Mouse (Mus musculus) cerebellum, adult 2 months (tissue): ENCODE data around the gene Azin2.

ENCODE experiments used
- CTCF ChIP-seq: fragments of 200-500 bp; IDR thresholded peaks from 2 replicates; pipeline ENCODE4 v1.5.1; 2011; ENCODE audit warnings: low read depth, mild to moderate bottlenecking, control low read depth, low read length, moderate library complexity, borderline replicate concordance; ENCODE audit not compliant: insufficient read depth
- POLR2A ChIP-seq: fragments of 200-500 bp; IDR thresholded peaks from 2 replicates; pipeline ENCODE4 v1.6.1; 2011; ENCODE audit warnings: low read length, control low read depth, borderline replicate concordance; ENCODE audit not compliant: insufficient read depth

GRCm38 (mm10) chr4:128896667-128897066 lies 65.6 kb downstream of the Azin2 start:
- TF ChIP-seq CTCF = no peak
- TF ChIP-seq POLR2A = no peak
